Mouse (Mus musculus): Measurements from ENCODE around the gene Gdf9.

Gene Gdf9

GRCm38 (mm10) chr11:53477833-53478232, 47.0 kb downstream of the Gdf9 start:
- DNase-seq (ENCODE audit: low spot score in 2 of 2), result no peak

- no peak for DNase-seq (ENCODE audit: low spot score in 2 of 2)
These were observed 47.8 kb downstream of the Gdf9 start for GRCm38 (mm10) chr11:53478383-53479170.

- DNase-seq (ENCODE audit: low spot score in 2 of 2), result no peak
These were observed 48.5 kb downstream of the Gdf9 start for GRCm38 (mm10) chr11:53479171-53479782.

GRCm38 (mm10) chr11:53479783-53480301, 49.0 kb downstream of the Gdf9 start, which contains the start of the genes Gm9945 and Sowaha:
TSS of gene Gm9945 (plus strand) at chr11:53480166.
TSS of gene Sowaha (minus strand) at chr11:53480274.
- no peak for DNase-seq (ENCODE audit: low spot score in 2 of 2)

GRCm38 (mm10) chr11:53481088-53481730, 50.4 kb downstream of the Gdf9 start:
- DNase-seq (ENCODE audit: low spot score in 2 of 2), result no peak

- no peak for DNase-seq (ENCODE audit: low spot score in 2 of 2)
These were observed 52.5 kb downstream of the Gdf9 start for GRCm38 (mm10) chr11:53483159-53483891.

GRCm38 (mm10) chr11:53485719-53486118, 54.9 kb downstream of the Gdf9 start:
- DNase-seq (ENCODE audit: low spot score in 2 of 2), result no peak

- DNase-seq (ENCODE audit: low spot score in 2 of 2), result no peak
These were observed 55.5 kb downstream of the Gdf9 start for GRCm38 (mm10) chr11:53486351-53486750.

- peak in 1 of 2 experiments; percentile 9 for DNase-seq (ENCODE audit: low spot score in 2 of 2)
These were observed 56.2 kb downstream of the Gdf9 start for GRCm38 (mm10) chr11:53486822-53487594.
